Mouse (Mus musculus): ENCODE results near the gene Gm17409.

Gene Gm17409

DNA sequence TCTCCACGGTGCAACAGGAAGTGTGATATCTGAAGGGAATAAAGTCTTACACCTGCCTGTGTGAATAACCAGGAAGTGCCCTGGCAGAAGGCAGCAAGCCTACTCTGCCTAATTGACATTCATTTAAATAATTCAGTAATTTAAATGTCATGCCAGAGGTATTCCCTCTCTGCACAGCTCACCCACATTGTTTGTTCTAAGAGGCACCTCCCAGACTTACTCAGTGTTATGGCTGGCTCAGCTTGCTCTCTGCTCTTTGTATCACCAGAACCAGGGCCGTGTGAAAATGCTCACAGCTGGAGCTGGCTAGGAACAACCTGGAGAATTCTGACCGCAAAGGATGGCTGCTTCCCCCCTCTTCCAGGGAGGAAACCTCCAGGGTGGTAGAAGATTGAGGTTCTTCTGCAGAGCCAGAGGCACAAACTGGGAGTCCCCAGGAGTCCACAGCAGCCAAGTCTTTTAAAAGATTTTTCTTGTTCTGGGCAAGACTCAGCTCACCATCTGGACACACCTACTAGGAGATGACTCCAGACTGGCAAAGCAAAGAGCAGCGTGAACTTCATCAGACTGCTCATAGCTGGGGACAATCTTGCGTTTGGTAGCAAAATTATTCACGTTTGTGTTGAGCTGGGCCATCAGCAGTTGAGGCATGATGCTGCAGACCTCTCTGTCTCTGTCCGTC, 14.5 kb downstream of the Gm17409 start:
- no peak for DNase-seq (ENCODE audit: low spot score in 2 of 2)

DNA sequence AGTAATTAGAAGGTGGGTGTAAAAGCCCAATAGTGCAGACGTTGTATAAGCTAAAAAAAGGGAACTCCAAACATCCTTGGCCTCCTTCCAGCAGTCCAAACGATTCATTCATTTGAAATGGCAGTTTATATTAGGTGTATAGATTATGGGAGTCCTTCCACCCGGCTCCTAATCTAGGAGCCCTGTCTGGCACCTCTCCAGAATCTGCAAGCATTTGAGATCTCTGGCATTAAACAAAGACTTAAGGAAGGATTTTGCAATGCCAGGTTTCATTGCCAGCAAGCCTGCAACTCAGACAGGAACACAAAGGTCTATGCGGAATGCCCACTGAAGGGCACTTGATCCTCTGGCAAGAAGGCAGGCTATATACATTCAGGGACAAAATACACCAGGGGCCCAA, 15.2 kb downstream of the Gm17409 start:
- no peak for DNase-seq (ENCODE audit: low spot score in 2 of 2)

DNA sequence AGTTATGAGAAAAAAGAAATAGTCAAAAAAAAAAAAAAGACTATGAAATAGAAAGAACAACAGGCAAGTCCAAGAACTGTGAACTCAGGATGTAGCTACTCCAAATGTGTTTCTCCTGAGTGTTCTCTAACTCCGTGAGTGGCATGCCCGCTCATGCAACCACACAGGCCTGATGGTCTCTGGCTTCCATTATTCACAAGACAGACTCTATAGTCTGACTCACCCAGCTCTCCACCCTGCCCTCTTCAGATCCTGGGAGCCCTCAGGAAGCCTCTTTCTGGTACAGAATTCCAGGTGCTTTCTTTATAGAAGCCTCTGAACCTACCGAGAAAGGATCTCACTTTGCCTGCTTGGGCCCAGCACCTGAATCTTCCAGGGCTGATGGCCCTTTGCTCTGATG, 15.8 kb downstream of the Gm17409 start:
- DNase-seq (ENCODE audit: low spot score in 2 of 2), result no peak

DNA sequence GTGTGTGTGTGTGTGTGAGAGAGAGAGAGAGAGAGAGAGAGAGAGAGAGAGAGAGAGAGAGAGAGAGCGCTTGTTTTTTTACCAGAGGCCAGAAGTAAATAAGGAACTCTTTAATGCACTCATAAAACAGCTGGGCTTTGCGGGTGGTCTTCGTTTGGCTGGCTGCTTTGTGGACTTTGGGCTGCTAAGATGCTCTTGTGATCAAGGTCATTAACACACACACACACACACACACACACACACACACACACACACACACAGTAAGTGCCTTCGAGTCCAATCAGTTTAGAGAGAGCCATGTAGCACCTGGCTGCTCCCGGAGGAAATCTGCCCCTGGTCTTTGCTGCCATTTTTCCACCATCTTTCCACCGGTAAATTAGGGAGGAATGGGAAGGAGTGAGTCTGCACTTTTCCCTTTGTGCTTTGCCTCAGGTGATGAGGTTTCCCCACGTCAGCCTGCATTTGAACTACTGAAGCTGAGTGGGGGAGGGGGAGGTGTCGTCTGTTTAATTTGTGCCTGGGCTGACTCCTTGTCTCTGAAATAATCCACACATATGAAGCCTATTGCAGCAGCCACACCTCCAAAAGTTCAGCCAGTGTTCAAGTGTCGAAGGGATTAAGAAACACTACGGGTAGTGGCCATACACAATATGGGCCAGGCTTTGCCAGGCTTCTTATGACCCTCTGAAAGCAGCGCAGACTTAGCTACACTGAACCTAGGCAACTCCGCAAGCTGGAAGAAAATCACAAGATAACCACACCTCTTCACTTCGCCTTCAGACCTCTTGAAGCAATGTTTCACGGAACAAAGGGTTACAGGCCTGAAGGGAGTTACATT, 16.7 kb downstream of the Gm17409 start:
- DNase-seq (ENCODE audit: low spot score in 2 of 2), result no peak

DNA sequence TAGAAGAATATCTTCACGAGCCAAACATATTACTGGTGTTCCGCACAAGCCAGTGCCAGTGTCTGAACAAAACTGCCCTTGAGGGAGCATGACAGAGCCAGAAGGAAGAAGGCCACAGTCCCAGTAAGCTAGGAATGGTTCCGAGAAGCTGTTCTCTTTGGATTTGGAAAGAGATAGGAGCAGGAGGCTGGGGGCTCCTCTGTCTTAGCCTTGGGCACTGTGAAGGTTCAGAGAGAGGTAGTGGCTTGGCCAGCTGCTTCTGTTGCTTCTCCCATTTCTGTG, 17.3 kb downstream of the Gm17409 start:
- DNase-seq (ENCODE audit: low spot score in 2 of 2), result no peak

DNA sequence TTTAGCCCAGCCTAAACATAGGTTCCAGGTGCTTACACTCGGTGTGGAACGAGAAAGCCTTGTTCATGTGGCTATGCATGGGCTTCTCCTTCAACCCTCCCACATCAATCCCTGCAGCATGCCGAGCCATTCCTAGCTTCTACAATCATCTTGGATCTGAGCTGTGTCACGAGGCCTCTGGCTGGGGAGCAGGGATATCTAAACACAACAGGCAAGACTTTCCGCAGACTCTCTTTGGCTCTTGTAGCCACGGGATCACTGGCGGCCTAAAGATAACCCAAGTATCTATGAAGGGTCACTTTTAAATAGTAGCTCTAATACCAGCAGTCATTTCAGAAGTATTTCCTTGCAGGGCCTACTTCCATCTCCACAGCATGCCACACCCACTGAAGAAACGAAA, 18.5 kb downstream of the Gm17409 start:
- no peak for DNase-seq (ENCODE audit: low spot score in 2 of 2)

DNA sequence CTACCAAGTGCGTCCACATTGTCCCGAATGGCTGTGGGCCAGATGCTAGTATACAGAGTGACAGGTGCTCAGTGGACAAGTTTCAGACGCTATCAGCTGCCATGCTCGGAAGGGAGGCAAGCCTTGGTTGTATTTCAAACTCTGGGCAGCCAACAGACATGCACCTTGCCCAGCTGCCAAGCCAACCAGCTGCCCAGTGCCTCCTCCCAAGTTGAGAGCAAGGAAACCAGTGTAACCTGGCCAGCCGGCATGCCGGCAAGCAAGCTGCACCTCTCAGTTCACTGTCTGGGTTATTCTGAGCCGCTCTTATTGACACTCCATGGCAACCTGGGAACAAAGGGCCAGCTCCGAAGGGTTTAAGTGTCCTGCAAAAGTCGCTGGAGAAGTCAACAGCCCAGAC, 19.4 kb downstream of the Gm17409 start:
- no peak for DNase-seq (ENCODE audit: low spot score in 2 of 2)

DNA sequence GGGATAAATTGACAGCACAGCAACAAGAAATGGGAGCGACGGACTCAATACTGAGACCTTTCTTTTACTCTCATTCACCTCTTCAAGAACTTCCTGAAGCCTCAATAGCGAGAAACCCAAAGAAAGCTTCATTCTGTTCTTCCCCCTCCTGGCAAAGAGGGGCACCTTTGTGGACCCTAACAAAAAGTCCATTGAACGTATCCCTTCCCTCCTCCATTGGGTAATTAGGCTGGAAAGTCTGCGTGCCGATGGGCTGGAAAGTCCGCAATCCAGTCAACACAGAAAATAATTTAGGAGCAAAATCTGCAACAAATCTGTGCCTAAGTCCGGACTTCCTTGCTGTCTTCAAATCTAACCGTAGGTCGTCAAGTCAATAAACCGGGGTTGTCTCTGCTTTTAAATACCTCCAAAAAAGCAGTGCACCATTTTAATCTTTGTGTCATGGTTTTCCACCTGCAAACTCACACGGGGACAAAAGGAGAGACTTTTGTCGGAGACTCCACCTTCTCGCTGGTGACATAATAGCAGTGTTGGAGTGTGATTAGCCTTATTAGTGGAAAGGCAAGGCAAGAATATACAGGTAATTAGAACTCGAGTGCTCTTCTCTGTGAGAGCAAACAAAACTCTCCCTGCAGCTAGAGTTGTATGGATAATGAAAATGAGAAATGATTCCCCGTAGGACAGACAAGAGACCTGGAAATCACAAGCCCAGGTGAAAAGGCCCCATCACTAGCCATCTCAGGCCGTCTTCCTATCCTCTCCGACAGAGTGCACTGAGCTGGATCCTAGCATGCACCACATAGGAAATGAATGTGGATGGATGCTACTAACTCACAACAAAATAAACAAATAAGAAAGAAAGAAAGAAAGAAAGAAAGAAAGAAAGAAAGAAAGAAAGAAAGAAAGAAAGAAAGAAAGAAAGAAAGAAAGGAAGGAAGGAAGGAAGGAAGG, 24.0 kb downstream of the Gm17409 start:
- no peak for DNase-seq (ENCODE audit: low spot score in 2 of 2)

DNA sequence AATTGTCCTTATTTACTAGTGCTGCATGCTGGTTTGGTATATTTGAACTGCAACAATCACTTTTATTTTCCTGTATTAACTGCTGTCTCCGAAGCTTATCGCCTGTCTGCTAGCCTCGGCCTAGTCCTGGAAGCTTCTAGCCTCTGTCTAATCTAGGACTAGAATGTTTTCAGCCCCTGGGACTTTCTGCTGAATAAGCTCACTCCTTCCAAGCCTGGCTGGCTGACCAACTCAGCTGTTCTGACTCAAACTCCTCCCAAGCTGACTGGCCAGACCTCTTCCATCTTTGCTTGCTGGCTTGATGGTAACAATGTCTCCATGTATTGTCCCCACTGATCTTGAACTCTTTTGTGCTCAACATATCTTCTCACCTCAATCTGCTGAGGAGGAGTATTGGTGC, 25.4 kb downstream of the Gm17409 start:
- DNase-seq (ENCODE audit: low spot score in 2 of 2), result no peak

DNA sequence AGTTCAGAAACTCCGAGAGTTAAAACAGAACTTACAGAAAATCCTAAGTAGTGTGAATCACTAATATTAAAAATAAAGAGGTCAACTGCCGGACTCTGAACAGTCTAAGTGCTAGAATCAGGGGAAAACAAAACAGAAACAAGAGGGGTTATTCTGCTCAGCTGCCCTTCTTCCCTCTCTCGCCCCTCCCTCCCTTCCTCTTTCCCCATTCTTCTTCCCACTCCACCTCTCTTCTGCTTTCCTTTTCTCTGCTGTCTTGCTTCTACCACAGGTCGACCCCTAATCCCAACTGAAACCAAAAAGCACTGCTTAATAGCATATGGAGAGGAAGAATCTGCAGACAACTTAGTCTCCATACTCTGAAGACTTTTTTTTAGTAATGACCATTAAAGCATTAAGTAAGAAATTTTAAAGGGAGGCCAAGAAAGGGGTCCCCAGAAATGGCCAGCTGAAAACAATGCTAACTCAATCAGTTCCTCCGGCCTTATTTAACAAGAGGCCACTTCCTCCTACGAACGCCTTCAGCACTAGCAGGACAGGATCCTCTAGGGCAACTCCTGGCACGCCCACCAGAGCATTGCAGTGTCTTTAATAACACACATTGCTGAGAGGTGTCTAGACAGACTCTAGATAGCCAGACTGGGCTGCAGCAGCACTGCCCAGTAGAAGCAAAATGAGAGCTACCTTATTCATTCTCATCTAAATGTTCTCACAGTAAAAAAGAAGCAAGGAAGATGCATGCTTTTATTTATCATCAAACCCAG, 26.9 kb downstream of the Gm17409 start:
- no peak for DNase-seq (ENCODE audit: low spot score in 2 of 2)

DNA sequence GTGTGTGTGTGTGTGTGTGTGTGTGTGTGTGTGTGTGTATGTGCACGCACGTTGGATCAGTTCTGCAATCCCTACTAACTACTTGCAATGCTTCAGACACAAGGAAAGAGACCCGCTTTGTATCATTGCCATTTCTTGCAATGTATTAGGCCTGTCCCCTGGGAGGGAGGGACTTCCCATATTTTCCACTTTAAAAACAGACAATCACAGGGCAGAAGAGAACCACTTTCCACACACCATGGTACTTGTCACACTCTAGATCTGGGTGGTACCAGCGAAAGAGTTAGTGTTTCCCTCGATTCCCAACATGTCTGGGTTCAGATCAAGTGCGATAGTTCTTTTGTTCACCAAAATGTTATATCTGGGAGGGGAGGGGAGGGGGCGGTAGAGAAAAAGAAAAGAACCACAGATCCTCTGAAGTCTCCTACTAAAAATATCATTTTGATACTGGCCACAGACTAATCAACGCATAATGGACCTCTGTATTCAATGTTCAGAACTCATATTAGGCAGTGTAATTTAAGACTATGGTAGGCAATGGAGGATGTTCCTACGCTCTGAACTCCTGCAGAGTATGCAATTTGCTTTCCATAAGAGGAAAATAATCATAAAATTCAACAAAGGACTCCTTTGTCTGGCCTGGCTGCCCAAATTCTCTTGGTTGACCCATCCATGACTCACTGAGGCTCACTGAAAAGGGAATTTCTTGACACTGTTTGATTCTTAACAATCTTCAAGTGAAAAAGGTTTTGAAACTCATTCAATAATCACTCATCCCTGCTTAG, 35.6 kb downstream of the Gm17409 start:
- DNase-seq (ENCODE audit: low spot score in 2 of 2), result no peak

DNA sequence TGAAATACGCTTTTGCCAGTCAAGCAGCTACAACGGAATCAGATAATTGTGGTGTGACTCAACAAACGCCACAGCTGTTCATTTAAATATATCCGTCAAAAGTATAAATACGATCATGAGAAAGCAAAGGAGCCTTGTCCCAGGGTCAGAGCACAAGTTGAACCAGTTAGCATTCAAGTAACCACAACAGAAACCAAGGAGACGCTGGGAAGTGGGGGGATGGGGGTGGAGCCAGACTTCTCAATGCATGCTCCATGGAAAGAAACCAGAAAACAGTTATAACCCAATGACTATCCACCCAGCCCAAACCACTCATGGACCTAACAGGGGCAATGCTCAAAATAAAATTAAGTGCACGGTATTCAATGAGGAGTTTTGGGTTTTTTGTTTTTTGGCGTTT, 40.3 kb downstream of the Gm17409 start:
- DNase-seq (ENCODE audit: low spot score in 2 of 2), result no peak

DNA sequence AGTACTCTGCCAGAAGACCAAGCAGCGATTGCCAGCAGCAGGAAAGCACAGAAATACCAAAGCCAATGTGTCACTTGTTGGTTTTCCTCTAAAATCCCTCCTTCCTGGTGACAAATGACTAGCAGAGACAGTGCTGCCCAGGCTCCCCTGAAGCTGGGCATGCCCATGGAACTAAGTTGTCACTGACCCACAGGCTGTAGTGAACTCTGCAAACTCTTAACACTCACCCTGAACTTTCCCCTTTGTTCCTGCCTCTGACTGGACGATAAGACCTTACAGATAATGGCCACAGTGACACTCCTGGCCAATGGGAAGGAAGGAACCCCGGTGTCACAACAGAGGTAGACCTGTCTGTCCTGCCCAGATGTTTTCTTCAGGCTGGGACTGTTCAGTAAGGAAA, 43.3 kb downstream of the Gm17409 start:
- DNase-seq (ENCODE audit: low spot score in 2 of 2), result no peak

DNA sequence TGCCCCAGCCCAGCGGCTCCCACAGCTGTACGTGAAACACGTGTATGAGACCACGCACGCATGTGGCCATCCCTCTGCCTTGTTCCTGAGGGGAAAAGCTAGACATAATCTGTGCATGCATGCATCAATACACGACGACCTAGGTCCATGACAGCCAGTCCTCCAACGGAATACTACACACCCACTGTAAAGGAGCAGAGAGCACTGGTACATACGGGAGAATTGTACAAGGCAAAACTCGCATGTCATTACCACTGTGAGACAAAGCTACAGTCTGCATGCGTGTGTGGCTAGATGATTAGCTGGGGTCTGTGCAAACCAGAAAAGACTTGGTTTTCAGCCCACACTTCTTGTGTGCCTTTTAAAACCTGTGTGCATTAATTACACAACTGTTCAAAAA, 44.6 kb downstream of the Gm17409 start:
- no peak for DNase-seq (ENCODE audit: low spot score in 2 of 2)

DNA sequence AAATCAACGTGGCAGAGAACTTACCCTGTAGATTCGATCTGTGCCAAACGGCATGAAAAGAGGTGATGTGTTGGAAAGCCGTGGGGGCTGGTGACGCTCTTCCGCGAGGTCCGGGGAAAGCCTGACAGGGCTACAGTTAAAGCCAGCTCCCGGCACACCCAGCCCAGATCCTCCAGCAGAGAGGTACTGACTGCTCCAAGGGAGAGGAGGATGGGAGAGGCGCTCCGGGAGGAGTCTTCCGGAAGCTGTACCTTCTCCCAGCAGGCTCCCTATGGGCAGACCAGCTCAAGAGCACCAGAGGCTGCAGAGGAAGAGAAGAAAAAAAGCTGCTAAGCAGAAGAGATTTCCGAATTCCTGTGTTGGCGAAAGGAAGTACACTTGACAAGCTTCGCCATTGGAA, 46.1 kb downstream of the Gm17409 start:
- DNase-seq (ENCODE audit: low spot score in 2 of 2), result no peak

DNA sequence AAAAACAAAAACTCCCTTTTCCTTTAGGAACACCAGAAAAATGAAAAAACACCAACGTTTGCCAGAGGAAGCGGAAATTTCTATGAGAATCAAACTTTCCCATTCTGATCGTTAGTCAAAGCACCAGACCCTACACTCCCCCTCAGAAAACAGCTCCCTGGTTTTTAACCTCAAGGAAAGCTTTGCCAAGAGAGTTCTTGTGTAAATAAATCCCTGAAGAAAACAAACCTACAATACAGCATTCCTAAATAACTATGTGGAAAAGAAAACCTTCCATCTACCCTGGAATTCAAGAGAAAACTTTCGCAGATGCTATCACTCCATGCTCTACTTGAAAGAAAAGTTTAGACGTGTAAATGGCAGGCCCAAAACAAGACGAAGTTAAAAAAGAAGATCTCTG, 47.0 kb downstream of the Gm17409 start:
- DNase-seq (ENCODE audit: low spot score in 2 of 2), result no peak

DNA sequence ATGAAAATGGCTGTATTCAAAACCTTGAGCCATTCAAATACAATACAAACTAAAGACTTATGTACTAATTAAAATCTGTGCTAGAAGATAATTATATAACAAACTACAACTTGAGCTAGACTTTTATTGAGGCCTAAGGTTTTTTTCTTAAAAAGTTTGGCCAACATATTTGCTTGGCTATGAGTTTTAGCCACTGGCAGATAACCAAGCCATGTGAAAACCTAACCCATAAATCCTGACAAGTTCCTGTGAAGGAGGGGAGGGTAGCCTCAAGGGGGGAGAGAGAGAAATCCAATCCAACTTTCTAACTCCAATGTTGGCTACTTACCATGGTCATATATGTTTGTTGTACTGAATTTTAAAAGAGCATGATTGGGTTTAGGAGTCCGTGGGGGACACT, 48.6 kb downstream of the Gm17409 start:
- DNase-seq (ENCODE audit: low spot score in 2 of 2), result no peak

Measured in cerebellum, postnatal 4 days (tissue).